Mouse (Mus musculus) kidney, embryonic 16.5 days (tissue): Measurements from ENCODE around the gene Ppm1b. TPM values are rescaled to one million over a fixed set of nuclear protein-coding genes. Genes with fewer than 3 reads are reported as not detected.

Source experiments
- ATAC-seq: fragments of 200-750 bp; cut with Nextera tagmentation; 2 replicates; pipeline ENCODE4 v1.8.0; 2017; ENCODE audit warnings: moderate TSS enrichment; ENCODE audit not compliant: low FRiP score, low TSS enrichment
- H3K27ac ChIP-seq: fragments of 300-500 bp; sonication (generic); 2 replicates; pipeline ENCODE4 v1.5.1; 2014; ENCODE audit warnings: low read length
- H3K27me3 ChIP-seq: fragments of 300-500 bp; sonication (generic); 2 replicates; pipeline ENCODE4 v1.6.1; 2014; ENCODE audit warnings: low read length, control low read depth, mixed read lengths; ENCODE audit not compliant: insufficient read depth
- H3K36me3 ChIP-seq: fragments of 300-500 bp; sonication (generic); 2 replicates; pipeline ENCODE4 v1.6.1; 2014; ENCODE audit warnings: low read length, control low read depth, mixed read lengths; ENCODE audit not compliant: insufficient read depth
- H3K4me1 ChIP-seq: fragments of 300-500 bp; sonication (generic); 2 replicates; pipeline ENCODE4 v1.6.1; 2014; ENCODE audit warnings: low read length, control low read depth, mixed read lengths; ENCODE audit not compliant: insufficient read depth
- H3K4me2 ChIP-seq: fragments of 300-500 bp; sonication (generic); replicated peaks from 2 replicates; pipeline ENCODE4 v1.6.1; 2014; ENCODE audit warnings: low read depth, low read length
- H3K4me3 ChIP-seq: fragments of 300-500 bp; sonication (generic); 2 replicates; pipeline ENCODE4 v1.5.1; 2014; ENCODE audit warnings: mild to moderate bottlenecking, low read length
- H3K9ac ChIP-seq: fragments of 300-500 bp; sonication (generic); replicated peaks from 2 replicates; pipeline ENCODE4 v1.6.1; 2014; ENCODE audit warnings: low read length
- H3K9me3 ChIP-seq: fragments of 300-500 bp; sonication (generic); 2 replicates; pipeline ENCODE4 v1.6.1; 2016; ENCODE audit warnings: low read length, control low read depth
- WGBS: fragments of 180-500 bp; shearing (Covaris S2); extraction: QIAGEN DNeasy Blood & Tissue Kit; methylation state at CpG from one replicate; pipeline ENCODE4 v1.1.7; 2014; 5-methylcytosine and 5-hydroxymethylcytosine counted together
- polyA plus RNA-seq: library from polyadenylated mRNA; unstranded; fragments of >200 nt; fragmentation: Nextera tagmentation; extraction: Ambion mirVana; gene quantifications from 2 replicates; pipeline ENCODE4 v1.2.1, GENCODE M21; 2015

Gene Ppm1b
- polyA plus RNA-seq, 1 experiment from 2014 or later, result 73.7 TPM

GRCm38 (mm10) chr17:85043404-85043816, 86.9 kb downstream of the Ppm1b start:
- WGBS, result 58% methylated on average over 6 of the region's 6 CpGs

GRCm38 (mm10) chr17:85044466-85044865, 87.9 kb downstream of the Ppm1b start:
- Histone ChIP-seq H3K9ac (no peak overlapping the region), H3K9me3 (no peaks in the 10 kb centered on the region), H3K36me3 (no peaks in the 10 kb centered on the region), H3K4me3 (no peak overlapping the region), H3K27ac (peak overlapping the region; percentile 92), H3K27me3 (no peaks in the 10 kb centered on the region), H3K4me2 (no peak overlapping the region), H3K4me1 (peaks cover 25% of the 10 kb centered on the region)
- 76% methylated on average over 5 of the region's 5 CpGs for WGBS
- ATAC-seq, result no peak

More at GRCm38 (mm10) chr17:85043404-85043816, 86.9 kb downstream of the Ppm1b start:
- Histone ChIP-seq H3K9ac (no peak overlapping the region), H3K4me2 (no peak overlapping the region), H3K4me1 (peaks cover 25% of the 10 kb centered on the region), H3K4me3 (no peak overlapping the region), H3K27ac (peak overlapping the region; percentile 92), H3K27me3 (no peaks in the 10 kb centered on the region), H3K36me3 (no peaks in the 10 kb centered on the region), H3K9me3 (no peaks in the 10 kb centered on the region)
- ATAC-seq, result peak; percentile 68

- Histone ChIP-seq H3K9me3 (no peaks in the 10 kb centered on the region), H3K36me3 (no peaks in the 10 kb centered on the region), H3K4me2 (no peak overlapping the region), H3K9ac (no peak overlapping the region), H3K27ac (peak overlapping the region; percentile 77), H3K4me1 (peaks cover 25% of the 10 kb centered on the region), H3K27me3 (no peaks in the 10 kb centered on the region), H3K4me3 (no peak overlapping the region)
- no peak for ATAC-seq
- WGBS, result 81% methylated on average over 12 of the region's 12 CpGs
These were observed 88.6 kb downstream of the Ppm1b start for GRCm38 (mm10) chr17:85045160-85045559.

- Histone ChIP-seq H3K27ac (no peak overlapping the region), H3K36me3 (no peaks in the 10 kb centered on the region), H3K4me3 (no peak overlapping the region), H3K9ac (no peak overlapping the region), H3K9me3 (no peaks in the 10 kb centered on the region), H3K4me1 (peaks cover 7% of the 10 kb centered on the region; the same call in 1 of the 2 replicates), H3K4me2 (no peak overlapping the region), H3K27me3 (no peaks in the 10 kb centered on the region)
- WGBS, result 88% methylated on average over 5 of the region's 5 CpGs
- no peak for ATAC-seq
These were observed 91.8 kb downstream of the Ppm1b start for GRCm38 (mm10) chr17:85048379-85048778.

GRCm38 (mm10) chr17:85058276-85058675, 101.7 kb downstream of the Ppm1b start:
- Histone ChIP-seq H3K27ac (no peak overlapping the region), H3K9me3 (no peaks in the 10 kb centered on the region), H3K4me1 (no peaks in the 10 kb centered on the region), H3K4me2 (no peak overlapping the region), H3K27me3 (no peaks in the 10 kb centered on the region), H3K36me3 (peaks cover 11% of the 10 kb centered on the region; the same call in 1 of the 2 replicates), H3K4me3 (no peak overlapping the region), H3K9ac (no peak overlapping the region)
- no peak for ATAC-seq
- WGBS, result 90% methylated on average over 7 of the region's 7 CpGs

- Histone ChIP-seq H3K4me1 (no peaks in the 10 kb centered on the region), H3K9ac (no peak overlapping the region), H3K4me3 (no peak overlapping the region), H3K27ac (no peak overlapping the region), H3K36me3 (peaks cover 15% of the 10 kb centered on the region; the same call in 1 of the 2 replicates), H3K27me3 (no peaks in the 10 kb centered on the region), H3K4me2 (no peak overlapping the region), H3K9me3 (no peaks in the 10 kb centered on the region)
- no peak for ATAC-seq
- 94% methylated on average over 6 of the region's 6 CpGs for WGBS
These were observed 102.6 kb downstream of the Ppm1b start for GRCm38 (mm10) chr17:85059136-85059535.

- 91% methylated on average over 7 of the region's 7 CpGs for WGBS
- Histone ChIP-seq H3K27me3 (no peaks in the 10 kb centered on the region), H3K36me3 (peaks cover 38% of the 10 kb centered on the region), H3K4me2 (no peak overlapping the region), H3K27ac (no peak overlapping the region), H3K4me1 (no peaks in the 10 kb centered on the region), H3K9me3 (no peaks in the 10 kb centered on the region), H3K4me3 (no peak overlapping the region), H3K9ac (no peak overlapping the region)
- no peak for ATAC-seq
These were observed 107.0 kb downstream of the Ppm1b start for GRCm38 (mm10) chr17:85063560-85063959.

- H3K27me3 ChIP-seq, result no peaks in the 10 kb centered on the region
- H3K4me1 ChIP-seq, result no peaks in the 10 kb centered on the region
- H3K4me2 ChIP-seq, result no peak overlapping the region
- peaks cover 55% of the 10 kb centered on the region for H3K36me3 ChIP-seq
- H3K9ac ChIP-seq, result no peak overlapping the region
- WGBS, result 91% methylated on average over 7 of the region's 7 CpGs
- H3K4me3 ChIP-seq, result no peak overlapping the region
- H3K27ac ChIP-seq, result no peak overlapping the region
- no peak for ATAC-seq
- H3K9me3 ChIP-seq, result no peaks in the 10 kb centered on the region
These were observed 110.8 kb downstream of the Ppm1b start for GRCm38 (mm10) chr17:85067331-85067730.

- Histone ChIP-seq H3K4me2 (no peak overlapping the region), H3K4me3 (no peak overlapping the region), H3K36me3 (peaks cover 37% of the 10 kb centered on the region), H3K9ac (no peak overlapping the region), H3K27me3 (no peaks in the 10 kb centered on the region), H3K27ac (no peak overlapping the region), H3K4me1 (peaks cover 5% of the 10 kb centered on the region; the same call in 1 of the 2 replicates), H3K9me3 (no peaks in the 10 kb centered on the region)
- ATAC-seq, result no peak
- WGBS, result 78% methylated on average over 6 of the region's 6 CpGs
These were observed 114.1 kb downstream of the Ppm1b start for GRCm38 (mm10) chr17:85070658-85071057.

GRCm38 (mm10) chr17:85071088-85071775, 114.7 kb downstream of the Ppm1b start:
- no peak overlapping the region for H3K27ac ChIP-seq
- H3K4me1 ChIP-seq, result peaks cover 5% of the 10 kb centered on the region; the same call in 1 of the 2 replicates
- ATAC-seq, result no peak
- no peak overlapping the region for H3K4me2 ChIP-seq
- WGBS, result 90% methylated on average over 8 of the region's 8 CpGs
- no peaks in the 10 kb centered on the region for H3K27me3 ChIP-seq
- H3K36me3 ChIP-seq, result peaks cover 38% of the 10 kb centered on the region
- no peak overlapping the region for H3K9ac ChIP-seq
- H3K4me3 ChIP-seq, result no peak overlapping the region
- H3K9me3 ChIP-seq, result no peaks in the 10 kb centered on the region
